Mouse (Mus musculus): Measurements from ENCODE around the gene Aire. TPM values are rescaled to one million over a fixed set of nuclear protein-coding genes. Genes with fewer than 3 reads are reported as not detected.
"Not testable (repeated sequence)": the region's sequence is repeated elsewhere in the genome, so short reads cannot be mapped to it uniquely, and the experiment has no call there.

The Aire gene
- polyA plus RNA-seq, 1 experiment from 2014 or later = not detected

DNA sequence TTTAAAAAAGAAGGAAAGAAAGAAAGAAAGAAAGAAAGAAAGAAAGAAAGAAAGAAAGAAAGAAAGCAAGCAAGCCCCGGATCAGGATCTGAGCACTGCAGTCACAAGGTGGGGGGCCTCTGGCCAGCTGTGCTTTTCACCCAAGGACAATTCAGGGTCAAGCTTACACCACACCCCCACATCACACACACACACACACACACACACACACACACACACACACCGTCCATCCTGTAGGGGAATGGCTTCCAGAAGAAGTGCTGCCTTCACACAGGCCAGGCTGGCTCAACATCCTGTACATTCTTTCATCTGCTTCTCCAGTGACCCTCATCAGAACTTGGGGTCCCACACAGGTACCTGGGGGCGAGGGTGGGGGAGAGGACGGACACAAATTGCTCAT lies 24.1 kb downstream of the Aire start:
- Histone ChIP-seq H3K4me1 (ENCODE audit: control insufficient read depth, insufficient read depth, low read length) (no peaks in the 10 kb centered on the region), H3K27me3 (replicated peaks; ENCODE audit: control insufficient read depth, insufficient read depth, low read length) (no peaks in the 10 kb centered on the region), H3K9me3 (ENCODE audit: control insufficient read depth, low read length) (no peaks in the 10 kb centered on the region), H3K9ac (ENCODE audit: low read depth, low read length) (no peak overlapping the region), H3K36me3 (ENCODE audit: control insufficient read depth, insufficient read depth, low read length) (no peaks in the 10 kb centered on the region), H3K27ac (replicated peaks; ENCODE audit: low read depth, low read length) (no peak overlapping the region), H3K4me3 (ENCODE audit: low read depth, low read length) (no peak overlapping the region), H3K4me2 (ENCODE audit: low read depth, low read length) (no peak overlapping the region)
- DNase-seq (ENCODE audit: low spot score) = no peak
- ATAC-seq (ENCODE audit: low read depth) = no peak
- WGBS = 82% methylated on average over 4 of the region's 4 CpGs

DNA sequence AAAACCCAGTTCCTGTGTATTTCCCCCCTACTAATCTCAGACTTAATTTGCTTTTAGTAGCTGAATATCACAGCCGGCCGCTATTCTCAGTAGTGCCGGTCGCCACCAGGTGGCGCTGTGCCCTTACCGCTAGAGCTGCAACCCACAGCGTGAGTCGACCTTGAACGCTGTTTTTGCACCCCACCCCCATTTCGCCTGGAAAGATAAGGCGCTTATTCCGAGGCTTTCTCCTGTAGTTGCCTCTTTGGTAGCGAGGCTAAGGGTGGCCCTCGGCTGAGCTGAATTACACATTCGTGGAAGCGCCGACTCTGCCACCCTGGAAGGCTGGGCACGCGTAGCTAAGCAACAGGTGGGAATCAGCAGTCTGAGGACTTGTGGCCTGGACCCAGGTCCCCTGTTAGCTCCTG lies 24.6 kb downstream of the Aire start:
- no peaks in the 10 kb centered on the region for H3K4me1 ChIP-seq (ENCODE audit: control insufficient read depth, insufficient read depth, low read length)
- H3K36me3 ChIP-seq (ENCODE audit: control insufficient read depth, insufficient read depth, low read length) = no peaks in the 10 kb centered on the region
- H3K27me3 ChIP-seq (replicated peaks; ENCODE audit: control insufficient read depth, insufficient read depth, low read length) = no peaks in the 10 kb centered on the region
- H3K9me3 ChIP-seq (ENCODE audit: control insufficient read depth, low read length) = no peaks in the 10 kb centered on the region
- peak overlapping the region; percentile 43 for H3K4me2 ChIP-seq (ENCODE audit: low read depth, low read length)
- 16% methylated on average over 19 of the region's 19 CpGs for WGBS
- peak; percentile 89 for DNase-seq (ENCODE audit: low spot score)
- peak overlapping the region; percentile 7; the same call in 1 of the 2 replicates for H3K4me3 ChIP-seq (ENCODE audit: low read depth, low read length)
- H3K27ac ChIP-seq (replicated peaks; ENCODE audit: low read depth, low read length) = no peak overlapping the region
- H3K9ac ChIP-seq (ENCODE audit: low read depth, low read length) = no peak overlapping the region
- peak; percentile 84; the same call in 1 of the 2 replicates for ATAC-seq (ENCODE audit: low read depth)

DNA sequence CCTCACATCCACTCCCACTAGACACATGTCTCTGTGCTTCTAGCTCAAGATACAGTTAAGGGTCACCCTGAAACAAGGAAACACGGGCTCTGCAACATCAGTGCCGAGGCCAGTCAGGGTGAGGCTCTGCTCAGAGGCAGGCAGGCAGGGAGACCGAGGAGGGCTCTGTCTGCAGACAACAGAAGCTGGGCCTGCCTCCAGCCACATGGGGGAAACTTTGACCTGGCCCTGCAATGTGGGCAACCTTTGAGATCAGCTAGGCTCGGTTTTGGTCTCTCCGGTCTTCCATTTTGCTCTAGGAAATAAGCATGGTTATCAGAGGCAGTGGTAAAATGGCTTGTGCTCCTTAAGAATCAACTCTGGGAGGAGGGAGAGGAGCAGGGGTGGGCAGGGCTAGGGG lies 27.0 kb downstream of the Aire start:
- 56% methylated on average over 5 of the region's 5 CpGs for WGBS
- H3K36me3 ChIP-seq (ENCODE audit: control insufficient read depth, insufficient read depth, low read length) = no peaks in the 10 kb centered on the region
- no peak overlapping the region for H3K27ac ChIP-seq (replicated peaks; ENCODE audit: low read depth, low read length)
- ATAC-seq (ENCODE audit: low read depth) = no peak
- no peaks in the 10 kb centered on the region for H3K27me3 ChIP-seq (replicated peaks; ENCODE audit: control insufficient read depth, insufficient read depth, low read length)
- H3K4me3 ChIP-seq (ENCODE audit: low read depth, low read length) = no peak overlapping the region
- no peak for DNase-seq (ENCODE audit: low spot score)
- no peak overlapping the region for H3K4me2 ChIP-seq (ENCODE audit: low read depth, low read length)
- no peaks in the 10 kb centered on the region for H3K9me3 ChIP-seq (ENCODE audit: control insufficient read depth, low read length)
- H3K9ac ChIP-seq (ENCODE audit: low read depth, low read length) = no peak overlapping the region
- H3K4me1 ChIP-seq (ENCODE audit: control insufficient read depth, insufficient read depth, low read length) = no peaks in the 10 kb centered on the region

DNA sequence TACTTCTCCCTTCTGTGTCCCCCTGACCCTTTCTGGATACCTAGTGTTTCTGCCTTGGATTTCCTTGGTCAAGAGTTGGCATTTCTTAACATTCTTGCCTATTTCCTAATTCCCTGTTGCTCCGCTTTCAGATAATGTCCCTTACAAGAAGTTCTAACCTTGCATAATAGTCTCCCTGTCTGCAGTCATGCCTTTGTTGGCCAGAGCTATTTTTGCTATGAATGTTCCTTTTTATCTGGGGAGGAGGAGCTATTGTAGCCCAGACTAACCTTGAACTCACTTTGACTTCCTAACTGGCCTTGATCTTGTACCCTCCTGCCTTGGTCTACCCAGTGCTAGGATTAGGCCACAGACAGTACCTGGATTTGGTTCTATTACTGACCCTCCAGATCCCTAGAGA lies 27.9 kb downstream of the Aire start:
- H3K36me3 ChIP-seq (ENCODE audit: control insufficient read depth, insufficient read depth, low read length) = no peaks in the 10 kb centered on the region
- no peak overlapping the region for H3K4me3 ChIP-seq (ENCODE audit: low read depth, low read length)
- no peaks in the 10 kb centered on the region for H3K27me3 ChIP-seq (replicated peaks; ENCODE audit: control insufficient read depth, insufficient read depth, low read length)
- H3K9me3 ChIP-seq (ENCODE audit: control insufficient read depth, low read length) = no peaks in the 10 kb centered on the region
- H3K27ac ChIP-seq (replicated peaks; ENCODE audit: low read depth, low read length) = no peak overlapping the region
- ATAC-seq (ENCODE audit: low read depth) (no peak), DNase-seq (ENCODE audit: low spot score) (no peak)
- H3K4me1 ChIP-seq (ENCODE audit: control insufficient read depth, insufficient read depth, low read length) = peaks cover 2% of the 10 kb centered on the region; the same call in 1 of the 2 replicates
- WGBS = 79% methylated on average over 1 of the region's 1 CpGs
- H3K4me2 ChIP-seq (ENCODE audit: low read depth, low read length) = no peak overlapping the region
- no peak overlapping the region for H3K9ac ChIP-seq (ENCODE audit: low read depth, low read length)

DNA sequence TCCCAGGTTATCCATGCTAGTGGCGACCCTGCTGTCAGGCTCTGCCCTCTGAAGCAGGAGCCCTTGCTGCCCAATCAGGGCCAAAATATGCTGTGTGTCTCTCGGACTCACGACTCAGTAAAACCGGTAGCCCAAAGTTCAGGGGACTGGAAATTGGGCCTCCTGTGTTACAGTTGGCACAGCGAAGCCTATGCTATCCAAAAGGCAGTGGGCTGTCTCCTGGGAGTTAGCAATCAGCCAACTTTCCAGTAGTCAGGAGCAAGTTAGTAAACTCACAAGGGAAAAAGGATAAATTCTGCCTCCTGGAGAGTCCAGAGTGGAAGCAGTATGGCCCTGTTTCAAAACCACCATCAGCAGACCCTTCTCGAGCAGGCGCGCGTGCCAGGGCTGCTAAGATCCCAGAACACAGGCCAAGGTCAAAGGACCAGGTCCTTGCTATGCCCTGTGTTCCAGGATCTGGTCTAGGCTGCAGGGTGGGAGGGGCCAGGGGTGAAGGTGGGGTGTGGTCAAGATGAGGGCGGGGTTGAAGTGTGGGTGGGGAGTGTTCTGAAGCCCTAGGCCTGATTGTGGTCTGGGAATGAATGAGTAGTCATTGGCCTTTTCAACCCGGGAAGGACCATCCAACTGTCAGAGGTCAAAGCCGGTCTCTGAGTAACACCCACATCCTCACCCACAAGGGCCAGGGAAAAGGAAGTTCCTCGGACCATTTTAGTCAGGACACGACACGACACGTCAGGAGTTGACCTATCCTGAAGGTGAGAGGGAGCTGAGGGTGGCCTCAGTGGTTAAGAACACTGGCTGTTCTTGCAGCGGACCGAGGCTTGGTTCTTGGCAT lies 30.5 kb downstream of the Aire start:
- Histone ChIP-seq H3K27me3 (replicated peaks; ENCODE audit: control insufficient read depth, insufficient read depth, low read length) (no peaks in the 10 kb centered on the region), H3K4me1 (ENCODE audit: control insufficient read depth, insufficient read depth, low read length) (peaks cover 12% of the 10 kb centered on the region), H3K4me3 (ENCODE audit: low read depth, low read length) (no peak overlapping the region), H3K27ac (replicated peaks; ENCODE audit: low read depth, low read length) (no peak overlapping the region), H3K9ac (ENCODE audit: low read depth, low read length) (no peak overlapping the region), H3K9me3 (ENCODE audit: control insufficient read depth, low read length) (no peaks in the 10 kb centered on the region), H3K36me3 (ENCODE audit: control insufficient read depth, insufficient read depth, low read length) (no peaks in the 10 kb centered on the region), H3K4me2 (ENCODE audit: low read depth, low read length) (no peak overlapping the region)
- ATAC-seq (ENCODE audit: low read depth) (no peak), DNase-seq (ENCODE audit: low spot score) (no peak)
- WGBS = 89% methylated on average over 18 of the region's 18 CpGs

DNA sequence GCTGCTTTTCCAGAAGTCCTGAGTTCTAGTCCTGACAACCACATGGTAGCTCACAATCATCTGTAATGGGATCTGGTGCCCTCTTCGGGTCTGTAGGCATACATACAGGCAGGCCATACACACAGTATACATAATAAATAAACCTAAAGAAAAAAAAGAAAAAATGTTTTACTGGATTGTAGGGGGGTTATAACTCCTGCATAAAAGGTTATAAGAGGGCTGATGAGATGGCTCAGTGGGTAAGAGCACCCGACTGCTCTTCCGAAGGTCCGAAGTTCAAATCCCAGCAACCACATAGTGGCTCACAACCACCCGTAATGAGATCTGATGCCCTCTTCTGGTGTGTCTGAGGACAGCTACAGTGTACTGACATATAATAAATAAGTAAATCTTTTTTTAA lies 32.3 kb downstream of the Aire start:
- H3K27me3 ChIP-seq (replicated peaks; ENCODE audit: control insufficient read depth, insufficient read depth, low read length); H3K4me3 ChIP-seq (ENCODE audit: low read depth, low read length); DNase-seq (ENCODE audit: low spot score); H3K27ac ChIP-seq (replicated peaks; ENCODE audit: low read depth, low read length); H3K9ac ChIP-seq (ENCODE audit: low read depth, low read length); H3K36me3 ChIP-seq (ENCODE audit: control insufficient read depth, insufficient read depth, low read length); H3K4me2 ChIP-seq (ENCODE audit: low read depth, low read length); ATAC-seq (ENCODE audit: low read depth); H3K9me3 ChIP-seq (ENCODE audit: control insufficient read depth, low read length): not testable (repeated sequence)
- WGBS = 91% methylated on average over 5 of the region's 5 CpGs
- peaks cover 27% of the 10 kb centered on the region for H3K4me1 ChIP-seq (ENCODE audit: control insufficient read depth, insufficient read depth, low read length)

DNA sequence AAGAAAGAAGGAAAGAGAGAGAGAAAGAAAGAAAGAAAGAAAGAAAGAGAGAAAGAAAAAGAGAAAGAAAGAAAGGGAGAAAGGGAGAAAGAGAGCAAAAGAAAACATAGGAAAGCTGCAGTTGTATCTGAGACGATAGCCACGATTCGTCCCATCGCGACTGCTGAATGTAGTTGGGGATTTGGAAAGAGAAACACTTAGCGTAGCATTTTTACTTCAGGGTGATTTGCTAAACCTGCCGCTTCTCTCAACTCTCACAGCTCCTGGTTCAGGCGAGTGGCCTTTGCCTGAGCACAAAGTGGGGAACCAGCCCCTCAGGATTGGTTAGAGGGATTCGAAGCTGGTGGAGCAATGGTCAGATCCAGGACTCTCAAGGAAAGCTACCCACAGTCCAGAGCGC lies 33.1 kb downstream of the Aire start:
- DNase-seq (ENCODE audit: low spot score) (peak; percentile 12), ATAC-seq (ENCODE audit: low read depth) (no peak)
- H3K4me1 ChIP-seq (ENCODE audit: control insufficient read depth, insufficient read depth, low read length) = peaks cover 27% of the 10 kb centered on the region
- H3K27me3 ChIP-seq (replicated peaks; ENCODE audit: control insufficient read depth, insufficient read depth, low read length) = no peaks in the 10 kb centered on the region
- WGBS = 16% methylated on average over 10 of the region's 10 CpGs
- peaks cover under 1% of the 10 kb centered on the region; the same call in 1 of the 2 replicates for H3K36me3 ChIP-seq (ENCODE audit: control insufficient read depth, insufficient read depth, low read length)
- no peak overlapping the region for H3K27ac ChIP-seq (replicated peaks; ENCODE audit: low read depth, low read length)
- peak overlapping the region; percentile 86 for H3K4me3 ChIP-seq (ENCODE audit: low read depth, low read length)
- no peaks in the 10 kb centered on the region for H3K9me3 ChIP-seq (ENCODE audit: control insufficient read depth, low read length)
- no peak overlapping the region; the same call in 1 of the 2 replicates for H3K9ac ChIP-seq (ENCODE audit: low read depth, low read length)
- H3K4me2 ChIP-seq (ENCODE audit: low read depth, low read length) = peak overlapping the region; percentile 82

DNA sequence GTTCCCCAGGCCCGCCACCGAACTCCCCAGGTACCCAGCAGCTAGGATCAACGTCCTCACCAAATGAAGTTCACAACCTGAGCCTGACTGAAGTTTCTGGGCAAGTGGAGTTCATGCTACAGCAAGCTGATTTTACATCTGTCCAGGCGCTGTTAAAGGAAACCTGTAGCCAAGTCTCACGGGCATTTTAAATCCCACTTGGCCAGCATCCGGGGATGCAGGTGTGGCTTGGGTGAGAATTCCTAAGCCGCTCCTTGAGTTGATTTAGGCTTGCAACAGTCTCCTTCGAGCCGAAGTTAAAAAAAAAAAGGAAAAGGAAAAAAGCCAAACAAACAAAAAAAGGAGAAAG lies 33.5 kb downstream of the Aire start, which contains the start of gene Pfkl:
Gene Pfkl, minus strand, starts transcription at position 139 of the 349 bp plus-strand sequence.
- DNase-seq (ENCODE audit: low spot score) = no peak
- H3K9ac ChIP-seq (ENCODE audit: low read depth, low read length) = peak within 1 kb of the TSS; percentile 93
- H3K27me3 ChIP-seq (replicated peaks; ENCODE audit: control insufficient read depth, insufficient read depth, low read length) = no peaks in the 10 kb centered on the region
- under 1% methylated on average over 9 of the region's 9 CpGs for WGBS
- peaks cover 27% of the 10 kb centered on the region for H3K4me1 ChIP-seq (ENCODE audit: control insufficient read depth, insufficient read depth, low read length)
- H3K4me3 ChIP-seq (ENCODE audit: low read depth, low read length) = peak within 1 kb of the TSS; percentile 86
- H3K4me2 ChIP-seq (ENCODE audit: low read depth, low read length) = peak within 1 kb of the TSS; percentile 82
- peak; percentile 17; the same call in 1 of the 2 replicates for ATAC-seq (ENCODE audit: low read depth)
- H3K27ac ChIP-seq (replicated peaks; ENCODE audit: low read depth, low read length) = peak within 1 kb of the TSS; percentile 96
- peaks cover 5% of the 10 kb centered on the region; the same call in 1 of the 2 replicates for H3K36me3 ChIP-seq (ENCODE audit: control insufficient read depth, insufficient read depth, low read length)
- H3K9me3 ChIP-seq (ENCODE audit: control insufficient read depth, low read length) = no peaks in the 10 kb centered on the region

Measured in embryonic facial prominence, embryonic 14.5 days (tissue).